Mouse (Mus musculus) erythroblast, embryonic 14.5 days (primary cell): Measurements from ENCODE around the gene Plcb4.

ENCODE experiments used
- GATA1 ChIP-seq: IDR thresholded peaks from 2 replicates; pipeline ENCODE4 v1.6.1; 2012; ENCODE audit warnings: low read length, inconsistent platforms, mixed read lengths
- TAL1 ChIP-seq: IDR thresholded peaks from 3 replicates; pipeline ENCODE4 v1.6.1; 2012; ENCODE audit warnings: low read length, inconsistent platforms, mixed read lengths

DNA sequence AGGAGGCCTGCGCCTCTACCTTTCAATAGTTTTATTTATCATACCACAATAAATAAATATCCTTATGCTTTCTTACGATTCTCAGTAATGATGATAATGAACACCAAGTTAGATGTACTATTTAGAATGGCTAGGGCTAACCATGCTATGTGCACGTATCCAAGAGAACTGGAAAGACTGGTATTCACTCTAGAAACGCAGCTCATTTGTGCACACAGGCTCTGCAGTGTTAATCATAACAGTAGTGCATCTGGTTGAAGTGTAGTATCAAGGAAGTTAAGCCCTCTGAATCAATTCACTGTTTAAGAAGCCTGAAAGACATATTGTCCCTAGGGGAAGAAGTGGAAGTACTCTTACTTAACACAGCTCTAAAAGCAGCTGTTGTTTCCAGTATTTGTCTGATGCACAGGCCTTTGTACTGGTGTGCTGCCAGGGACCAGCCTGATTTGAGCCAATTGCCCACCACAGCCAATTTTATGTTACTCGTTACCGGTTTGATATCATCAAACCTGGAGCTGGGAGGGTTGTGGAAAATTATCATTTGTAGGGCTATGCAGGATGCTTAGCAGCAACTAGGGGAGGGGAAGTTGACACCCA, 100.8 kb downstream of the Plcb4 start:
- TF ChIP-seq TAL1 (no peak), GATA1 (no peak)
